Mouse (Mus musculus) CD4-positive, CD25-positive, alpha-beta regulatory T cell, adult 4 months (primary cell): ENCODE results near the gene Crybb1. TPM values are rescaled to one million over a fixed set of nuclear protein-coding genes. Genes with fewer than 3 reads are reported as not detected.
A peak's percentile ranks its signal among the peaks of the same experiment; 100 is the strongest.

ENCODE experiments used
- ATAC-seq: one replicate; pipeline ENCODE4 v1.8.0; 2017
- polyA plus RNA-seq, 2 experiments: library from polyadenylated mRNA; unstranded; fragments of 100-300 nt; shearing (Covaris generic); gene quantifications; one replicate each; pipeline ENCODE4 v1.2.1; 2017

Gene Crybb1
- polyA plus RNA-seq, 2 experiments from 2014 or later: not detected

- ATAC-seq: no peak
These were observed 10.6 kb downstream of the Crybb1 start for GRCm38 (mm10) chr5:112266011-112266777.

GRCm38 (mm10) chr5:112270764-112271541 lies 15.3 kb downstream of the Crybb1 start:
- peak; percentile 53 for ATAC-seq

GRCm38 (mm10) chr5:112272934-112273333 lies 17.3 kb downstream of the Crybb1 start:
- no peak for ATAC-seq

GRCm38 (mm10) chr5:112273746-112274463 lies 18.3 kb downstream of the Crybb1 start:
- ATAC-seq: peak; percentile 21

GRCm38 (mm10) chr5:112275021-112275804 lies 19.6 kb downstream of the Crybb1 start:
- ATAC-seq: peak; percentile 5

- peak; percentile 71 for ATAC-seq
These were observed 20.8 kb downstream of the Crybb1 start, which contains the start of gene Tpst2 for GRCm38 (mm10) chr5:112276267-112276873. TSS of gene Tpst2 (plus strand) at chr5:112276691.

GRCm38 (mm10) chr5:112276907-112277348 lies 21.3 kb downstream of the Crybb1 start:
- peak; percentile 1 for ATAC-seq

- ATAC-seq: no peak
These were observed 22.4 kb downstream of the Crybb1 start for GRCm38 (mm10) chr5:112277906-112278470.

GRCm38 (mm10) chr5:112279181-112280021 lies 23.8 kb downstream of the Crybb1 start:
- no peak for ATAC-seq

GRCm38 (mm10) chr5:112280151-112280550 lies 24.5 kb downstream of the Crybb1 start:
- no peak for ATAC-seq

GRCm38 (mm10) chr5:112280863-112281660 lies 25.4 kb downstream of the Crybb1 start:
- no peak for ATAC-seq

- ATAC-seq: no peak
These were observed 26.1 kb downstream of the Crybb1 start for GRCm38 (mm10) chr5:112281676-112282075.

GRCm38 (mm10) chr5:112282123-112282779 lies 26.6 kb downstream of the Crybb1 start:
- no peak for ATAC-seq

- ATAC-seq: no peak
These were observed 27.3 kb downstream of the Crybb1 start for GRCm38 (mm10) chr5:112282780-112283482.

- no peak for ATAC-seq
These were observed 28.1 kb downstream of the Crybb1 start for GRCm38 (mm10) chr5:112283543-112284202.

- ATAC-seq: no peak
These were observed 28.6 kb downstream of the Crybb1 start for GRCm38 (mm10) chr5:112284203-112284582.

GRCm38 (mm10) chr5:112285548-112286085 lies 30.0 kb downstream of the Crybb1 start:
- no peak for ATAC-seq
